Mouse (Mus musculus): ENCODE data around the gene Ptgr2. TPM values are rescaled to one million over a fixed set of nuclear protein-coding genes. Genes with fewer than 3 reads are reported as not detected.

The Ptgr2 gene
- polyA plus RNA-seq, 1 experiment from 2014 or later, result 27.4 TPM

GRCm38 (mm10) chr12:84245683-84246082, 39.3 kb upstream of the Ptgr2 start:
- no peak overlapping the region for H3K9ac ChIP-seq (ENCODE audit: low read length)
- 69% methylated on average over 5 of the region's 5 CpGs for WGBS
- no peaks in the 10 kb centered on the region for H3K27me3 ChIP-seq (ENCODE audit: control insufficient read depth, insufficient read depth, low read length)
- no peak overlapping the region for H3K4me2 ChIP-seq (replicated peaks; ENCODE audit: low read depth)
- H3K36me3 ChIP-seq (ENCODE audit: control insufficient read depth, insufficient read depth, low read length), result no peaks in the 10 kb centered on the region
- H3K4me1 ChIP-seq (replicated peaks; ENCODE audit: control insufficient read depth, insufficient read depth), result no peaks in the 10 kb centered on the region
- DNase-seq (ENCODE audit: low spot score) (no peak), ATAC-seq (ENCODE audit: low FRiP score, low TSS enrichment) (no peak)
- H3K27ac ChIP-seq (replicated peaks), result no peak overlapping the region
- H3K4me3 ChIP-seq (ENCODE audit: low read depth, low read length), result no peak overlapping the region
- no peaks in the 10 kb centered on the region for H3K9me3 ChIP-seq (ENCODE audit: control insufficient read depth, low read length)
- TF ChIP-seq EP300 (optimal IDR thresholded peaks at IDR 0.05) (no peak), CTCF (IDR thresholded peaks at IDR 0.05; ENCODE audit: low read depth) (no peak)

GRCm38 (mm10) chr12:84249217-84249616, 35.8 kb upstream of the Ptgr2 start:
- WGBS, result 10% methylated on average over 3 of the region's 3 CpGs
- no peak overlapping the region for H3K4me3 ChIP-seq (ENCODE audit: low read depth, low read length)
- no peak overlapping the region for H3K27ac ChIP-seq (replicated peaks)
- H3K4me1 ChIP-seq (replicated peaks; ENCODE audit: control insufficient read depth, insufficient read depth), result no peaks in the 10 kb centered on the region
- DNase-seq (ENCODE audit: low spot score), result peak; percentile 78
- H3K4me2 ChIP-seq (replicated peaks; ENCODE audit: low read depth), result no peak overlapping the region
- H3K36me3 ChIP-seq (ENCODE audit: control insufficient read depth, insufficient read depth, low read length), result no peaks in the 10 kb centered on the region
- H3K9ac ChIP-seq (ENCODE audit: low read length), result no peak overlapping the region
- H3K9me3 ChIP-seq (ENCODE audit: control insufficient read depth, low read length), result no peaks in the 10 kb centered on the region
- H3K27me3 ChIP-seq (ENCODE audit: control insufficient read depth, insufficient read depth, low read length), result no peaks in the 10 kb centered on the region
- TF ChIP-seq CTCF (IDR thresholded peaks at IDR 0.05; ENCODE audit: low read depth) (peak; percentile 95), EP300 (optimal IDR thresholded peaks at IDR 0.05) (no peak)
- ATAC-seq (ENCODE audit: low FRiP score, low TSS enrichment), result peak; percentile 79

GRCm38 (mm10) chr12:84252811-84253210, 32.2 kb upstream of the Ptgr2 start:
- no peak overlapping the region for H3K4me3 ChIP-seq (ENCODE audit: low read depth, low read length)
- DNase-seq (ENCODE audit: low spot score), result no peak

GRCm38 (mm10) chr12:84254886-84255285, 30.1 kb upstream of the Ptgr2 start:
- Histone ChIP-seq H3K4me1 (replicated peaks; ENCODE audit: control insufficient read depth, insufficient read depth) (no peaks in the 10 kb centered on the region), H3K9me3 (ENCODE audit: control insufficient read depth, low read length) (no peaks in the 10 kb centered on the region), H3K9ac (ENCODE audit: low read length) (no peak overlapping the region), H3K27me3 (ENCODE audit: control insufficient read depth, insufficient read depth, low read length) (no peaks in the 10 kb centered on the region), H3K4me2 (replicated peaks; ENCODE audit: low read depth) (no peak overlapping the region), H3K4me3 (ENCODE audit: low read depth, low read length) (no peak overlapping the region), H3K27ac (replicated peaks) (no peak overlapping the region), H3K36me3 (ENCODE audit: control insufficient read depth, insufficient read depth, low read length) (no peaks in the 10 kb centered on the region)
- DNase-seq (ENCODE audit: low spot score), result no peak
- ATAC-seq (ENCODE audit: low FRiP score, low TSS enrichment), result no peak
- TF ChIP-seq EP300 (optimal IDR thresholded peaks at IDR 0.05) (no peak), CTCF (IDR thresholded peaks at IDR 0.05; ENCODE audit: low read depth) (no peak)
- WGBS, result 72% methylated on average over 5 of the region's 5 CpGs

More at GRCm38 (mm10) chr12:84252811-84253210, 32.2 kb upstream of the Ptgr2 start:
- H3K4me2 ChIP-seq (replicated peaks; ENCODE audit: low read depth), result no peak overlapping the region
- no peaks in the 10 kb centered on the region for H3K9me3 ChIP-seq (ENCODE audit: control insufficient read depth, low read length)
- no peaks in the 10 kb centered on the region for H3K36me3 ChIP-seq (ENCODE audit: control insufficient read depth, insufficient read depth, low read length)
- no peaks in the 10 kb centered on the region for H3K27me3 ChIP-seq (ENCODE audit: control insufficient read depth, insufficient read depth, low read length)
- H3K4me1 ChIP-seq (replicated peaks; ENCODE audit: control insufficient read depth, insufficient read depth), result no peaks in the 10 kb centered on the region
- H3K27ac ChIP-seq (replicated peaks), result no peak overlapping the region
- no peak for TF ChIP-seq CTCF (IDR thresholded peaks at IDR 0.05; ENCODE audit: low read depth)
- TF ChIP-seq EP300 (optimal IDR thresholded peaks at IDR 0.05), result no peak
- no peak for ATAC-seq (ENCODE audit: low FRiP score, low TSS enrichment)
- WGBS, result 82% methylated on average over 5 of the region's 5 CpGs
- H3K9ac ChIP-seq (ENCODE audit: low read length), result no peak overlapping the region

GRCm38 (mm10) chr12:84260363-84260762, 24.7 kb upstream of the Ptgr2 start:
- ATAC-seq (ENCODE audit: low FRiP score, low TSS enrichment), result no peak
- TF ChIP-seq CTCF (IDR thresholded peaks at IDR 0.05; ENCODE audit: low read depth), result no peak
- TF ChIP-seq EP300 (optimal IDR thresholded peaks at IDR 0.05), result no peak
- DNase-seq (ENCODE audit: low spot score), result no peak
- Histone ChIP-seq H3K27me3 (ENCODE audit: control insufficient read depth, insufficient read depth, low read length) (no peaks in the 10 kb centered on the region), H3K36me3 (ENCODE audit: control insufficient read depth, insufficient read depth, low read length) (no peaks in the 10 kb centered on the region), H3K9ac (ENCODE audit: low read length) (no peak overlapping the region), H3K4me1 (replicated peaks; ENCODE audit: control insufficient read depth, insufficient read depth) (no peaks in the 10 kb centered on the region), H3K4me3 (ENCODE audit: low read depth, low read length) (no peak overlapping the region), H3K4me2 (replicated peaks; ENCODE audit: low read depth) (no peak overlapping the region), H3K9me3 (ENCODE audit: control insufficient read depth, low read length) (no peaks in the 10 kb centered on the region), H3K27ac (replicated peaks) (no peak overlapping the region)
- 58% methylated on average over 7 of the region's 7 CpGs for WGBS

- Histone ChIP-seq H3K27ac (replicated peaks) (no peak overlapping the region), H3K9me3 (ENCODE audit: control insufficient read depth, low read length) (no peaks in the 10 kb centered on the region), H3K4me1 (replicated peaks; ENCODE audit: control insufficient read depth, insufficient read depth) (no peaks in the 10 kb centered on the region), H3K36me3 (ENCODE audit: control insufficient read depth, insufficient read depth, low read length) (no peaks in the 10 kb centered on the region), H3K4me2 (replicated peaks; ENCODE audit: low read depth) (no peak overlapping the region), H3K4me3 (ENCODE audit: low read depth, low read length) (no peak overlapping the region), H3K27me3 (ENCODE audit: control insufficient read depth, insufficient read depth, low read length) (no peaks in the 10 kb centered on the region), H3K9ac (ENCODE audit: low read length) (no peak overlapping the region)
- DNase-seq (ENCODE audit: low spot score) (no peak), ATAC-seq (ENCODE audit: low FRiP score, low TSS enrichment) (no peak)
- 49% methylated on average over 2 of the region's 2 CpGs for WGBS
- TF ChIP-seq EP300 (optimal IDR thresholded peaks at IDR 0.05), result no peak
- no peak for TF ChIP-seq CTCF (IDR thresholded peaks at IDR 0.05; ENCODE audit: low read depth)
Observed at GRCm38 (mm10) chr12:84267264-84267663, 17.8 kb upstream of the Ptgr2 start.
